Mouse (Mus musculus): ENCODE measurements around the gene Adh6a.

DNA sequence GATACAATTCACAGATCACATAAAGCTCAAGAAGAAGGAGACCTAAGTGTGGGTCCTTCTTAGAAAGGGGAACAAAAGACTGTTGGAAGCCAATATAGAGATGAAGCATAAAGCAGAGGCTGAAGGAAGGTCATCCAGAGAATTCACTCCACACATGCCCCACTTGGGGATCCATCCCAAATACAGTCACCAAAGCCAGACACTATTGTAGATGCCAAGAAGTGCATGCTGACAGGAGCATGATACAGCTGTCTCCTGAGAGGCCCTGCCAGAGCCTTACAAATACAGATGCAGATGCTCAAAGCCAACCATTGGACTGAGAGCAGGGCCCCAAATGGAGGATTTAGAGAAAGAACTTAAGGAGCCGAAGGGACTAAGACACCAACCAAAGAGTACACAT, 29.3 kb upstream of the Adh6a start:
- TF ChIP-seq CTCF (IDR thresholded peaks at IDR 0.05) (no peak), POLR2A (IDR thresholded peaks at IDR 0.05; ENCODE audit: insufficient read depth, low read depth, low read length) (no peak), EP300 (IDR thresholded peaks at IDR 0.05; ENCODE audit: insufficient read depth, low read depth, low read length) (no peak)
